Mouse (Mus musculus) ES-Bruce4 (cell line): ENCODE data around the gene Rapgef5. TPM values are rescaled to one million over a fixed set of nuclear protein-coding genes. Genes with fewer than 3 reads are reported as not detected.

Experiments
- H3K27ac ChIP-seq: 2 replicates; pipeline ENCODE4 v1.5.1; 2012; ENCODE audit warnings: low read length, inconsistent platforms; ENCODE audit not compliant: insufficient read depth
- H3K27me3 ChIP-seq: 2 replicates; pipeline ENCODE4 v1.6.1; 2012; ENCODE audit warnings: mild to moderate bottlenecking, low read length, inconsistent platforms; ENCODE audit not compliant: control insufficient read depth, poor library complexity, insufficient read depth, severe bottlenecking
- H3K36me3 ChIP-seq: 2 replicates; pipeline ENCODE4 v1.6.1; 2012; ENCODE audit warnings: inconsistent platforms, mild to moderate bottlenecking, low read length, moderate library complexity; ENCODE audit not compliant: control insufficient read depth, poor library complexity, insufficient read depth, severe bottlenecking
- H3K4me1 ChIP-seq: one replicate; pipeline ENCODE4 v1.8.1; 2011; ENCODE audit warnings: low read length; ENCODE audit not compliant: control insufficient read depth, insufficient read depth
- H3K4me3 ChIP-seq: 2 replicates; pipeline ENCODE4 v1.5.1; 2011; ENCODE audit warnings: low read depth, mild to moderate bottlenecking, low read length
- H3K9ac ChIP-seq: 2 replicates; pipeline ENCODE4 v1.6.1; 2012; ENCODE audit warnings: low read depth, mild to moderate bottlenecking, inconsistent platforms; ENCODE audit not compliant: poor library complexity, severe bottlenecking
- H3K9me3 ChIP-seq: replicated peaks from 2 replicates; pipeline ENCODE4 v1.6.1; 2012; ENCODE audit warnings: mild to moderate bottlenecking, low read length, inconsistent platforms; ENCODE audit not compliant: control insufficient read depth, poor library complexity, insufficient read depth, severe bottlenecking
- CTCF ChIP-seq: IDR thresholded peaks from one replicate; pipeline ENCODE4 v1.8.1; 2011; ENCODE audit warnings: low read depth, low read length
- EP300 ChIP-seq: IDR thresholded peaks from 2 replicates; pipeline ENCODE4 v1.6.1; 2011; ENCODE audit warnings: low read depth, low read length; ENCODE audit not compliant: insufficient read depth
- POLR2A ChIP-seq: IDR thresholded peaks from one replicate; pipeline ENCODE4 v1.8.1; 2011; ENCODE audit warnings: low read length; ENCODE audit not compliant: insufficient read depth
- polyA plus RNA-seq: library from polyadenylated mRNA; stranded (reverse); fragments of >200 nt; gene quantifications from 2 replicates; pipeline ENCODE4 v1.2.4, GENCODE M21; 2011; ENCODE audit warnings: low read depth; ENCODE audit not compliant: missing spikeins, insufficient read depth, insufficient read length

The Rapgef5 gene
- polyA plus RNA-seq, 1 experiment: 23.8 TPM

DNA sequence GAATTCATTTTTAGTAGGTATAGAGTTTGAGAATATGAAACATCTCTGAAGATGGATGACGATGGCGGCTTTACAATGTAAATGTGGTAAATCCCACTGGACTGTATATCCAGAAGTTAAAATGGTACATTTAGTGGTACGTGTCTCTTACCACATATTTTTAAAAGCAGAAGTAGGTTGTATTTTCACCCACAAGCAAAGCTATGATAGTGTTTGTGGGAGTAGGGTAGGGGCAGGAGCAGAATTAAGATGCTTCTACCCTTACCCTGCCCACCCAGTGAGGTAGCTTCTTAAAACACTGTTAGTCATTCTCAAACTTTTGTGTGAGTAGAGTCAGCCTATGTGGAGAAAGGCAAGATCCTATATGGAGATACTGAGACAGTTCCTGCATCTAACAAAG lies 13.4 kb upstream of the Rapgef5 start:
- Histone ChIP-seq H3K27ac (no peak overlapping the region), H3K36me3 (no peaks in the 10 kb centered on the region), H3K9me3 (no peaks in the 10 kb centered on the region; the same call in 1 of the 2 replicates), H3K9ac (no peak overlapping the region), H3K4me3 (no peak overlapping the region), H3K27me3 (no peaks in the 10 kb centered on the region), H3K4me1 (no peaks in the 10 kb centered on the region)
- TF ChIP-seq CTCF (no peak), POLR2A (no peak), EP300 (no peak)

- Histone ChIP-seq H3K9me3 (no peaks in the 10 kb centered on the region; the same call in 1 of the 2 replicates), H3K9ac (no peak overlapping the region), H3K4me3 (no peak overlapping the region), H3K27me3 (no peaks in the 10 kb centered on the region), H3K36me3 (no peaks in the 10 kb centered on the region), H3K4me1 (no peaks in the 10 kb centered on the region), H3K27ac (no peak overlapping the region)
- TF ChIP-seq EP300 (no peak), CTCF (no peak), POLR2A (no peak)
These were observed 11.1 kb upstream of the Rapgef5 start for GRCm38 (mm10) chr12:117505163-117505562.

GRCm38 (mm10) chr12:117507772-117508171 lies 8.5 kb upstream of the Rapgef5 start:
- Histone ChIP-seq H3K36me3 (no peaks in the 10 kb centered on the region), H3K9me3 (no peaks in the 10 kb centered on the region; the same call in 1 of the 2 replicates), H3K9ac (no peak overlapping the region), H3K4me1 (no peaks in the 10 kb centered on the region), H3K4me3 (no peak overlapping the region), H3K27ac (no peak overlapping the region), H3K27me3 (no peaks in the 10 kb centered on the region)
- TF ChIP-seq POLR2A: no peak
- TF ChIP-seq EP300: no peak
- no peak for TF ChIP-seq CTCF

GRCm38 (mm10) chr12:117509919-117510318 lies 6.4 kb upstream of the Rapgef5 start:
- Histone ChIP-seq H3K9me3 (no peaks in the 10 kb centered on the region; the same call in 1 of the 2 replicates), H3K9ac (no peak overlapping the region), H3K4me3 (no peak overlapping the region), H3K27ac (no peak overlapping the region), H3K4me1 (no peaks in the 10 kb centered on the region), H3K27me3 (no peaks in the 10 kb centered on the region), H3K36me3 (no peaks in the 10 kb centered on the region)
- TF ChIP-seq CTCF: no peak
- no peak for TF ChIP-seq POLR2A
- no peak for TF ChIP-seq EP300

GRCm38 (mm10) chr12:117512468-117512867 lies 3.8 kb upstream of the Rapgef5 start:
- H3K4me3 ChIP-seq: no peak overlapping the region
- no peaks in the 10 kb centered on the region for H3K4me1 ChIP-seq
- TF ChIP-seq EP300 (no peak), POLR2A (no peak), CTCF (no peak)
- H3K36me3 ChIP-seq: no peaks in the 10 kb centered on the region
- H3K27ac ChIP-seq: no peak overlapping the region
- H3K9me3 ChIP-seq: no peaks in the 10 kb centered on the region; the same call in 1 of the 2 replicates
- no peaks in the 10 kb centered on the region for H3K27me3 ChIP-seq
- H3K9ac ChIP-seq: no peak overlapping the region

DNA sequence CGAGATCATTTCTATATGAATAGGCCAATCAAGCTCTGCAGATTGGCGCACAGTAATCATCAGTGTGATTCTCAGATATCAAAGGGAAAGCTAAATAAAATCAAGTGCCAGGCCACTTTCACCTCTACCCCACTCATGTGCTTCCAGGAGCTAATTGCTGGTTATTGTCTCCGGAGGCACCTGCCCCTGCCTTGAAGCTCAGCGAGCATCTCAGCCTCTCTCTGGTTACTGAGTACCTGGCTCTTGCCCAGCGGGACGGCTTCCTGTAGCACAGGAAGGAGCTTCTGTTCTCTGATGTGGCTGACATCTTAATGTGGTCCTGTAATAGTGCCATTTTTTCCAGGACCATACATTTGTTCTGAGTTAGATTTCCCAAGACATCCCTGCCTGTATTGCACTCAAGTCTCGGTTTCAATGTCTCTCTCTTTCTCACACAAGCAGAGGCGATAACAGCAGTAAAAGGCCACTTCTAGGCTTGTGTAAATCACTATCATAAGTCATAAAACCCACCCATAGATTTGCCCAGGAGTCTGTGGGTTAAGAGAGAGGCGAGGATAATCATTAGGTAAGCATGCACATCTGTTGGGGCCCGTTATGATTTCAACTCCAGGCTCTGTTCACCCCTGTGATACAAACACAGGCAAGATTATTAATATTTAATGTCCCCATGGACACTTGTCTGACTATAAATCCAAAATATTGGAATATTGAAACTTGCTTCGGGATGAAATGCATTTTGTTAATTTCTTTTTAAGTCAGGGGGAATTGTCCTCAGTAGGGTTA lies 2.9 kb upstream of the Rapgef5 start:
- TF ChIP-seq EP300 (no peak), CTCF (no peak), POLR2A (no peak)
- H3K4me1 ChIP-seq: no peaks in the 10 kb centered on the region

More for the DNA sequence above, 2.9 kb upstream of the Rapgef5 start:
- Histone ChIP-seq H3K4me3 (no peak overlapping the region), H3K9me3 (no peaks in the 10 kb centered on the region; the same call in 1 of the 2 replicates), H3K27ac (no peak overlapping the region), H3K36me3 (no peaks in the 10 kb centered on the region), H3K27me3 (no peaks in the 10 kb centered on the region; the same call in 1 of the 2 replicates), H3K9ac (no peak overlapping the region)
